Mouse (Mus musculus) intestine, embryonic 16.5 days (tissue): ENCODE measurements around the gene Nrap. TPM values are rescaled to one million over a fixed set of nuclear protein-coding genes. Genes with fewer than 3 reads are reported as not detected.

Experiments
- ATAC-seq: fragments of 200-750 bp; cut with Nextera tagmentation; 2 replicates; pipeline ENCODE4 v1.8.0; 2017; ENCODE audit warnings: moderate TSS enrichment, moderate library complexity
- H3K27ac ChIP-seq: fragments of 300-500 bp; sonication (generic); 2 replicates; pipeline ENCODE4 v1.5.1; 2014; ENCODE audit warnings: mild to moderate bottlenecking, low read length
- H3K27me3 ChIP-seq: fragments of 300-500 bp; sonication (generic); replicated peaks from 2 replicates; pipeline ENCODE4 v1.6.1; 2014; ENCODE audit warnings: low read length, control low read depth, mixed read lengths; ENCODE audit not compliant: control insufficient read depth, insufficient read depth
- H3K36me3 ChIP-seq: fragments of 300-500 bp; sonication (generic); 2 replicates; pipeline ENCODE4 v1.6.1; 2014; ENCODE audit warnings: low read length, control low read depth; ENCODE audit not compliant: control insufficient read depth, insufficient read depth
- H3K4me1 ChIP-seq: fragments of 300-500 bp; sonication (generic); 2 replicates; pipeline ENCODE4 v1.6.1; 2014; ENCODE audit warnings: low read length, control low read depth, mixed read lengths; ENCODE audit not compliant: control insufficient read depth, insufficient read depth
- H3K4me2 ChIP-seq: fragments of 300-500 bp; sonication (generic); 2 replicates; pipeline ENCODE4 v1.6.1; 2014; ENCODE audit warnings: low read depth, low read length, control low read depth
- H3K4me3 ChIP-seq: fragments of 300-500 bp; sonication (generic); 2 replicates; pipeline ENCODE4 v1.5.1; 2014; ENCODE audit warnings: mild to moderate bottlenecking, low read length
- H3K9ac ChIP-seq: fragments of 300-500 bp; sonication (generic); 2 replicates; pipeline ENCODE4 v1.6.1; 2014; ENCODE audit warnings: low read depth, low read length
- H3K9me3 ChIP-seq: fragments of 300-500 bp; sonication (generic); 2 replicates; pipeline ENCODE4 v1.6.1; 2016; ENCODE audit warnings: low read length, control low read depth; ENCODE audit not compliant: control insufficient read depth
- WGBS: fragments of 180-500 bp; shearing (Covaris S2); extraction: QIAGEN DNeasy Blood & Tissue Kit; methylation state at CpG from one replicate; pipeline ENCODE4 v1.1.7; 2014; 5-methylcytosine and 5-hydroxymethylcytosine counted together
- polyA plus RNA-seq: library from polyadenylated mRNA; unstranded; fragments of >200 nt; fragmentation: Nextera tagmentation; extraction: Ambion mirVana; gene quantifications from 2 replicates; pipeline ENCODE4 v1.2.1, GENCODE M21; 2015

Gene Nrap
- polyA plus RNA-seq, 1 experiment from 2014 or later = 0.40 TPM

- Histone ChIP-seq H3K4me3 (no peak overlapping the region), H3K36me3 (peaks cover 7% of the 10 kb centered on the region; the same call in 1 of the 2 replicates), H3K4me1 (peaks cover 20% of the 10 kb centered on the region), H3K4me2 (no peak overlapping the region), H3K27ac (peak overlapping the region; percentile 41; the same call in 1 of the 2 replicates), H3K9me3 (no peaks in the 10 kb centered on the region), H3K9ac (no peak overlapping the region), H3K27me3 (no peaks in the 10 kb centered on the region)
- 41% methylated on average over 14 of the region's 14 CpGs for whole genome bisulfite sequencing
- ATAC-seq = peak; percentile 50
These were observed 10.4 kb upstream of the Nrap start for GRCm38 (mm10) chr19:56400200-56400599.

- H3K27ac ChIP-seq = no peak overlapping the region; the same call in 1 of the 2 replicates
These were observed 8.6 kb upstream of the Nrap start for GRCm38 (mm10) chr19:56398528-56398795.

GRCm38 (mm10) chr19:56397663-56398527 lies 8.1 kb upstream of the Nrap start:
- peak overlapping the region; percentile 68 for H3K4me3 ChIP-seq
- no peaks in the 10 kb centered on the region for H3K27me3 ChIP-seq
- H3K9me3 ChIP-seq = no peaks in the 10 kb centered on the region
- peaks cover 20% of the 10 kb centered on the region for H3K4me1 ChIP-seq
- peak overlapping the region; percentile 87 for H3K9ac ChIP-seq
- peak overlapping the region; percentile 87 for H3K27ac ChIP-seq
- H3K4me2 ChIP-seq = peak overlapping the region; percentile 93
- 40% methylated on average over 11 of the region's 11 CpGs for WGBS
- H3K36me3 ChIP-seq = no peaks in the 10 kb centered on the region
- peak; percentile 26 for ATAC-seq

More at GRCm38 (mm10) chr19:56398528-56398795, 8.6 kb upstream of the Nrap start:
- Histone ChIP-seq H3K4me1 (peaks cover 20% of the 10 kb centered on the region), H3K4me3 (no peak overlapping the region), H3K9me3 (no peaks in the 10 kb centered on the region), H3K4me2 (no peak overlapping the region), H3K36me3 (no peaks in the 10 kb centered on the region), H3K9ac (no peak overlapping the region), H3K27me3 (no peaks in the 10 kb centered on the region)
- ATAC-seq = no peak

- Histone ChIP-seq H3K27ac (peak within 1 kb of the TSS; percentile 87), H3K36me3 (no peaks in the 10 kb centered on the region), H3K9ac (peak within 1 kb of the TSS; percentile 87), H3K9me3 (no peaks in the 10 kb centered on the region), H3K4me2 (peak within 1 kb of the TSS; percentile 93), H3K4me1 (peaks cover 23% of the 10 kb centered on the region), H3K27me3 (no peaks in the 10 kb centered on the region), H3K4me3 (peak within 1 kb of the TSS; percentile 68)
- ATAC-seq = peak; percentile 71
- WGBS = under 1% methylated on average over 78 of the region's 78 CpGs
These were observed 7.1 kb upstream of the Nrap start, which contains the start of gene Casp7 for GRCm38 (mm10) chr19:56396669-56397621. Gene Casp7 (plus strand): TSS chr19:56397129.

- Histone ChIP-seq H3K9ac (peak overlapping the region; percentile 87), H3K36me3 (no peaks in the 10 kb centered on the region), H3K4me1 (peaks cover 23% of the 10 kb centered on the region), H3K27me3 (no peaks in the 10 kb centered on the region), H3K4me2 (peak overlapping the region; percentile 93), H3K27ac (no peak overlapping the region), H3K4me3 (peak overlapping the region; percentile 68), H3K9me3 (no peaks in the 10 kb centered on the region)
- no peak for ATAC-seq
- 44% methylated on average over 12 of the region's 12 CpGs for WGBS
These were observed 6.4 kb upstream of the Nrap start for GRCm38 (mm10) chr19:56396227-56396626.

- no peaks in the 10 kb centered on the region for H3K9me3 ChIP-seq
- 88% methylated on average over 16 of the region's 16 CpGs for WGBS
- peaks cover 21% of the 10 kb centered on the region for H3K4me1 ChIP-seq
- no peak overlapping the region for H3K9ac ChIP-seq
- no peaks in the 10 kb centered on the region for H3K27me3 ChIP-seq
- H3K27ac ChIP-seq = no peak overlapping the region
- no peak overlapping the region for H3K4me3 ChIP-seq
- no peaks in the 10 kb centered on the region for H3K36me3 ChIP-seq
- no peak overlapping the region for H3K4me2 ChIP-seq
- no peak for ATAC-seq
These were observed 5.5 kb upstream of the Nrap start for GRCm38 (mm10) chr19:56395183-56395935.

GRCm38 (mm10) chr19:56393311-56393866 lies 3.6 kb upstream of the Nrap start:
- Histone ChIP-seq H3K4me1 (peaks cover 20% of the 10 kb centered on the region), H3K36me3 (no peaks in the 10 kb centered on the region), H3K27ac (no peak overlapping the region), H3K4me3 (no peak overlapping the region), H3K9ac (no peak overlapping the region), H3K4me2 (no peak overlapping the region), H3K9me3 (no peaks in the 10 kb centered on the region), H3K27me3 (no peaks in the 10 kb centered on the region)
- ATAC-seq = no peak
- 82% methylated on average over 9 of the region's 9 CpGs for WGBS

- H3K4me3 ChIP-seq = no peak overlapping the region
- peaks cover 8% of the 10 kb centered on the region for H3K4me1 ChIP-seq
- WGBS = 62% methylated on average over 6 of the region's 6 CpGs
- H3K9me3 ChIP-seq = no peaks in the 10 kb centered on the region
- peak overlapping the region; percentile 29; the same call in 1 of the 2 replicates for H3K9ac ChIP-seq
- peak; percentile 95 for ATAC-seq
- peak overlapping the region; percentile 25; the same call in 1 of the 2 replicates for H3K4me2 ChIP-seq
- peak overlapping the region; percentile 92 for H3K27ac ChIP-seq
- no peaks in the 10 kb centered on the region for H3K36me3 ChIP-seq
- no peaks in the 10 kb centered on the region for H3K27me3 ChIP-seq
These were observed 1.6 kb upstream of the Nrap start for GRCm38 (mm10) chr19:56391307-56392046.
